Mouse (Mus musculus) lung, adult 2 months (tissue): ENCODE data around the gene N4bp1.

Experiments used
- CTCF ChIP-seq: fragments of 200-500 bp; IDR thresholded peaks from 2 replicates; pipeline ENCODE4 v1.5.1; 2011; ENCODE audit warnings: mild to moderate bottlenecking, low read length, control low read depth; ENCODE audit not compliant: insufficient read depth
- POLR2A ChIP-seq: fragments of 200-500 bp; IDR thresholded peaks from 2 replicates; pipeline ENCODE4 v1.6.1; 2011; ENCODE audit warnings: low read depth, mild to moderate bottlenecking, control low read depth, low read length, borderline replicate concordance; ENCODE audit errors: extremely low read depth

DNA sequence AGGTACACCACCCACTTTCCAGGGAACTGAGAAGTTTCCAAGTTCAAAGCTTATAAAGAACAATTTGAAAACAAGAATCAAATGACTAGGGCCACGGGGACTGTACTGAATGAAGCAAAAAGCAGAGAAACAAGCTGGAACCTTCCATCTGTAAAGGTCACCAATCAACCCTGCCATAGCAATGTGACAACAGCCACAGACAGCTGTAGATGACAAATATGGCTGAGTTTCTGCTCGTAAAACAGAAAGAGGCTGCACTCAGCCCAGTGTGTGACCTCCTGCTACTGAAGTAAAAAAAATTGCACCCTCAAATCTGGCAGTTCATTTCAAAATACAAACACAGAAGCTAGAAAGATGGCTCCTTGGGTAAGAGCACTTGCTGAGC, 31.1 kb downstream of the N4bp1 start:
- TF ChIP-seq CTCF (no peak), POLR2A (no peak)
